Mouse (Mus musculus) midbrain, embryonic 12.5 days (tissue): Measurements from ENCODE around the gene 4921539E11Rik. TPM values are rescaled to one million over a fixed set of nuclear protein-coding genes. Genes with fewer than 3 reads are reported as not detected.

Experiments
- ATAC-seq: fragments of 200-750 bp; cut with Nextera tagmentation; 2 replicates; pipeline ENCODE4 v1.8.0; 2017; ENCODE audit warnings: low read depth, moderate TSS enrichment, moderate library complexity; ENCODE audit not compliant: low FRiP score
- H3K27ac ChIP-seq: fragments of 300-500 bp; sonication (generic); replicated peaks from 2 replicates; pipeline ENCODE4 v1.5.1; 2016; ENCODE audit warnings: mild to moderate bottlenecking
- H3K27me3 ChIP-seq: fragments of 300-500 bp; sonication (generic); 2 replicates; pipeline ENCODE4 v1.6.1; 2016; ENCODE audit warnings: mild to moderate bottlenecking
- H3K36me3 ChIP-seq: fragments of 300-500 bp; sonication (generic); 2 replicates; pipeline ENCODE4 v1.6.1; 2016
- H3K4me1 ChIP-seq: fragments of 300-500 bp; sonication (generic); 2 replicates; pipeline ENCODE4 v1.6.1; 2016
- H3K4me2 ChIP-seq: fragments of 300-500 bp; sonication (generic); replicated peaks from 2 replicates; pipeline ENCODE4 v1.6.1; 2016; ENCODE audit warnings: mild to moderate bottlenecking, moderate library complexity
- H3K4me3 ChIP-seq: fragments of 300-500 bp; sonication (generic); 2 replicates; pipeline ENCODE4 v1.5.1; 2016; ENCODE audit warnings: mild to moderate bottlenecking
- H3K9ac ChIP-seq: fragments of 300-500 bp; sonication (generic); replicated peaks from 2 replicates; pipeline ENCODE4 v1.6.1; 2016; ENCODE audit warnings: mild to moderate bottlenecking, moderate library complexity
- H3K9me3 ChIP-seq: fragments of 300-500 bp; sonication (generic); 2 replicates; pipeline ENCODE4 v1.6.1; 2016; ENCODE audit warnings: mild to moderate bottlenecking
- WGBS: fragments of 180-500 bp; shearing (Covaris S2); methylation state at CpG from one replicate; pipeline ENCODE4 v1.1.7; 2016; 5-methylcytosine and 5-hydroxymethylcytosine counted together
- polyA plus RNA-seq: library from polyadenylated mRNA; unstranded; fragments of >200 nt; fragmentation: Nextera tagmentation; extraction: Ambion mirVana; gene quantifications from 2 replicates; pipeline ENCODE4 v1.2.1, GENCODE M21; 2016

4921539E11Rik gene
- polyA plus RNA-seq, 1 experiment from 2014 or later, result not detected

DNA sequence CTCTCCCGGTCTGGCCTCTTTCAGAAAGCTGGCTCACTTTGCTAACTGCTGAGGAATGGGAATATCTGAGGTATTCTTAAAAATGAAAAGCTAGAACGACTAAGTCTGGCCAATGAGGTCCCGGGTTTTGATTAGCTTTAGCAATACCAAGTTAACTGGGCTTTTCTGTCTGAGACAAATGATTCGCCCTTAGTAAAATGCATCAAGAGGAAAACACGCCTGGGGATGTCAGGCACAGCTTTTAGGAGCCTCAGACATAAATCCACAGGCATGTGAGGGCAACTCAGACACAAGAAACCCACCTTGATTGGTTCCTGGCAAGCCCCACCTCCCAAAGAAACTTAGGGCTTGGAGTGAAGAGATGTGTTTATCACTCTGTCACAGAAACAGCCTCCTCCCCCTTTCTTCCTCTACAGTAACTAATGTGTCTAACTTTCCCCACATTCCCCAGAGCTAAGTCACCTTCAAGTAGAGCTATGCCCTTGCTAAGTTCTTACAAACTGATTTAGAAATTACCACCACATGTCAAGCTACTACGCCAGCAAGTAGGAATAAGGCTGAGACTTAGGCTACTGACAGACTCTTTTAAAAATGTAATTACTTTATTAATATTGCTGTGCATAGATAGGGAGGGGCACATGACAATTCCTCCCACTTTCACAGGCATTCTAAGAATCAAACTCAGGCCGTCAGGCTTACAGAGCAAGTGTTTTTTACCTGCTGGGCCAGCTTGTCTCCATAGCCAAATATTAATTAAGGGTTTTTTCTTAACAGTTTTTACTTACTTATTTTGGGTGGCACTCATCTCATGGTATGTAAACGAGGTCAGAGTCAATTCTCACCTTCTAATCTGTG, 101.7 kb downstream of the 4921539E11Rik start:
- Histone ChIP-seq H3K27ac (no peak overlapping the region), H3K9me3 (no peaks in the 10 kb centered on the region), H3K4me1 (no peaks in the 10 kb centered on the region), H3K9ac (no peak overlapping the region), H3K4me3 (no peak overlapping the region), H3K27me3 (no peaks in the 10 kb centered on the region), H3K4me2 (no peak overlapping the region), H3K36me3 (peaks cover 39% of the 10 kb centered on the region)
- 90% methylated on average over 8 of the region's 8 CpGs for WGBS
- ATAC-seq, result no peak

Other genes with a start within 250 kb of the 4921539E11Rik start
- gene Mier1, start 176.5 kb downstream of the 4921539E11Rik start, polyA plus RNA-seq, result 43.4 and 43.5 TPM in 2 replicates
- 5.5 and 5.9 TPM in 2 replicates for gene Wdr78, start 176.3 kb downstream of the 4921539E11Rik start, polyA plus RNA-seq
- gene Slc35d1, start 75.7 kb downstream of the 4921539E11Rik start, polyA plus RNA-seq, result 7.0 and 7.8 TPM in 2 replicates
- gene Oma1, start 22.9 kb upstream of the 4921539E11Rik start, polyA plus RNA-seq, result 12.6 and 13.3 TPM in 2 replicates